14 mouse cellular contexts compared by ENCODE assay signal in genomic region chr10:94097081-94097845, GRCm38 (mm10). TPM values are rescaled to one million over a fixed set of nuclear protein-coding genes. Genes with fewer than 3 reads are reported as not detected.
DNase-seq lines count a peak whose midpoint lies in the region; ATAC-seq and TF ChIP-seq lines count a peak whose summit lies in the region.
"Had no signal": no experiment of that assay in that cellular context is flagged by ENCODE, and none has a peak within 500 bp of the region (broad histone marks: within the 10 kb centered on the region; RNA-seq: fewer than 3 reads in every experiment).

No protein-coding gene starts in this region.

- DNase-seq in forebrain, embryonic 10.5 days (ENCODE audit: extremely low spot score, low spot score): no peak
- no peak for DNase-seq in forebrain, postnatal 0 days
- DNase-seq in lung, postnatal 14 days: no peak
- DNase-seq in liver, embryonic 11.5 days (ENCODE audit: low spot score): no peak
- DNase-seq in spleen, postnatal 36 days (ENCODE audit: low spot score in 2 of 2): no peak
- DNase-seq: cerebellum, adult 2 months; thymus, postnatal 25 days had no signal

- no peak overlapping the region for H3K4me2 ChIP-seq in forebrain, postnatal 0 days (ENCODE audit: low read depth)
- no peak overlapping the region for H3K4me2 ChIP-seq in lung, embryonic 16.5 days (ENCODE audit: low read depth, low read length)
- peak overlapping the region; percentile 28 for H3K4me2 ChIP-seq in liver, embryonic 11.5 days
- no peak overlapping the region for H3K4me2 ChIP-seq in stomach, embryonic 16.5 days (ENCODE audit: low read depth, low read length)
- H3K4me2 ChIP-seq in neural tube, embryonic 15.5 days: no peak overlapping the region
- H3K4me2 ChIP-seq: embryonic facial prominence, embryonic 13.5 days; limb, embryonic 15.5 days had no signal

- H3K9me3 ChIP-seq in forebrain, embryonic 10.5 days: peaks cover under 1% of the 10 kb centered on the region; the same call in 1 of the 2 replicates
- no peaks in the 10 kb centered on the region for H3K9me3 ChIP-seq in forebrain, postnatal 0 days (ENCODE audit: low read length)
- H3K9me3 ChIP-seq in lung, embryonic 16.5 days (ENCODE audit: control insufficient read depth, low read length): peaks cover under 1% of the 10 kb centered on the region
- no peaks in the 10 kb centered on the region for H3K9me3 ChIP-seq in liver, embryonic 11.5 days (ENCODE audit: control insufficient read depth, low read length)
- no peaks in the 10 kb centered on the region for H3K9me3 ChIP-seq in stomach, embryonic 16.5 days (replicated peaks; ENCODE audit: control insufficient read depth, low read length)
- no peaks in the 10 kb centered on the region for H3K9me3 ChIP-seq in neural tube, embryonic 15.5 days (replicated peaks)
- H3K9me3 ChIP-seq: embryonic facial prominence, embryonic 13.5 days; limb, embryonic 15.5 days had no signal

- ATAC-seq in forebrain, postnatal 0 days: no peak
- 0 out of 2 replicates have a peak, but pooled peaks have one; percentile 45 for ATAC-seq in lung, embryonic 16.5 days (ENCODE audit: low read depth)
- ATAC-seq in liver, embryonic 11.5 days (replicated peaks; ENCODE audit: low FRiP score): peak; percentile 92
- peak; percentile 47; the same call in 1 of the 2 replicates for ATAC-seq in stomach, embryonic 16.5 days (ENCODE audit: insufficient read depth, low FRiP score)
- no peak for ATAC-seq in neural tube, embryonic 15.5 days (ENCODE audit: low FRiP score)
- ATAC-seq: hindbrain, postnatal 0 days; Patski had no signal

- no peak overlapping the region for H3K9ac ChIP-seq in forebrain, postnatal 0 days
- H3K9ac ChIP-seq in lung, embryonic 16.5 days (ENCODE audit: low read length): no peak overlapping the region
- H3K9ac ChIP-seq in liver, embryonic 11.5 days (ENCODE audit: low read depth, low read length): 0 out of 2 replicates have a peak overlapping the region, but pooled peaks have one; percentile 5
- H3K9ac ChIP-seq in stomach, embryonic 16.5 days (ENCODE audit: low read length): no peak overlapping the region
- H3K9ac ChIP-seq in neural tube, embryonic 15.5 days (replicated peaks): no peak overlapping the region
- H3K9ac ChIP-seq: embryonic facial prominence, embryonic 13.5 days; limb, embryonic 15.5 days had no signal

- no peak for TF ChIP-seq CTCF in forebrain, postnatal 0 days (IDR thresholded peaks at IDR 0.05; ENCODE audit: low read depth)

- H3K36me3 ChIP-seq in forebrain, embryonic 10.5 days (replicated peaks): peaks cover 11% of the 10 kb centered on the region
- H3K36me3 ChIP-seq in forebrain, postnatal 0 days (ENCODE audit: insufficient read depth): no peaks in the 10 kb centered on the region
- peaks cover 1% of the 10 kb centered on the region; the same call in 1 of the 2 replicates for H3K36me3 ChIP-seq in lung, embryonic 16.5 days (ENCODE audit: control insufficient read depth, insufficient read depth, low read length)
- peaks cover 6% of the 10 kb centered on the region; the same call in 1 of the 2 replicates for H3K36me3 ChIP-seq in liver, embryonic 11.5 days (ENCODE audit: control insufficient read depth, insufficient read depth, low read length)
- peaks cover 4% of the 10 kb centered on the region; the same call in 1 of the 2 replicates for H3K36me3 ChIP-seq in stomach, embryonic 16.5 days (ENCODE audit: control insufficient read depth, insufficient read depth, low read length)
- H3K36me3 ChIP-seq in neural tube, embryonic 15.5 days: no peaks in the 10 kb centered on the region

- WGBS in forebrain, embryonic 10.5 days: 71% methylated on average over 3 of the region's 3 CpGs
- WGBS in forebrain, postnatal 0 days: 65% methylated on average over 3 of the region's 3 CpGs
- WGBS in lung, embryonic 16.5 days: 70% methylated on average over 3 of the region's 3 CpGs
- 45% methylated on average over 3 of the region's 3 CpGs for WGBS in liver, embryonic 11.5 days
- 64% methylated on average over 3 of the region's 3 CpGs for WGBS in stomach, embryonic 16.5 days
- WGBS in neural tube, embryonic 15.5 days: 73% methylated on average over 3 of the region's 3 CpGs

- peak overlapping the region; percentile 66 for H3K27ac ChIP-seq in forebrain, embryonic 10.5 days
- H3K27ac ChIP-seq in forebrain, postnatal 0 days (ENCODE audit: low read depth, low read length): no peak overlapping the region
- peak overlapping the region; percentile 64 for H3K27ac ChIP-seq in lung, embryonic 16.5 days (ENCODE audit: low read length)
- H3K27ac ChIP-seq in liver, embryonic 11.5 days (ENCODE audit: low read depth, low read length): peak overlapping the region; percentile 64; the same call in 1 of the 2 replicates
- H3K27ac ChIP-seq in stomach, embryonic 16.5 days (ENCODE audit: low read length): no peak overlapping the region
- no peak overlapping the region for H3K27ac ChIP-seq in neural tube, embryonic 15.5 days (replicated peaks)
- H3K27ac ChIP-seq: embryonic facial prominence, embryonic 13.5 days; hindbrain, postnatal 0 days; limb, embryonic 15.5 days had no signal

- H3K4me3 ChIP-seq in forebrain, embryonic 10.5 days: no peak overlapping the region
- H3K4me3 ChIP-seq in forebrain, postnatal 0 days (ENCODE audit: low read depth, low read length): no peak overlapping the region
- H3K4me3 ChIP-seq in lung, embryonic 16.5 days (ENCODE audit: low read length): no peak overlapping the region
- H3K4me3 ChIP-seq in liver, embryonic 11.5 days (ENCODE audit: low read depth, low read length): no peak overlapping the region
- no peak overlapping the region for H3K4me3 ChIP-seq in stomach, embryonic 16.5 days (replicated peaks; ENCODE audit: low read length)
- H3K4me3 ChIP-seq in neural tube, embryonic 15.5 days (replicated peaks): no peak overlapping the region
- H3K4me3 ChIP-seq: embryonic facial prominence, embryonic 13.5 days; limb, embryonic 15.5 days had no signal

- no peaks in the 10 kb centered on the region for H3K27me3 ChIP-seq in forebrain, embryonic 10.5 days (ENCODE audit: poor library complexity, severe bottlenecking)
- H3K27me3 ChIP-seq in forebrain, postnatal 0 days (ENCODE audit: insufficient read depth, low read length): no peaks in the 10 kb centered on the region
- no peaks in the 10 kb centered on the region for H3K27me3 ChIP-seq in lung, embryonic 16.5 days (ENCODE audit: control insufficient read depth, insufficient read depth, low read depth, low read length)
- H3K27me3 ChIP-seq in liver, embryonic 11.5 days (replicated peaks; ENCODE audit: control insufficient read depth, insufficient read depth, low read length): no peaks in the 10 kb centered on the region
- H3K27me3 ChIP-seq in stomach, embryonic 16.5 days (ENCODE audit: control insufficient read depth, insufficient read depth, low read length): no peaks in the 10 kb centered on the region
- H3K27me3 ChIP-seq in neural tube, embryonic 15.5 days (replicated peaks): no peaks in the 10 kb centered on the region
- H3K27me3 ChIP-seq: embryonic facial prominence, embryonic 13.5 days; limb, embryonic 15.5 days; Patski had no signal

- H3K4me1 ChIP-seq in forebrain, embryonic 10.5 days: peaks cover 13% of the 10 kb centered on the region
- no peaks in the 10 kb centered on the region for H3K4me1 ChIP-seq in forebrain, postnatal 0 days (ENCODE audit: insufficient read depth)
- H3K4me1 ChIP-seq in lung, embryonic 16.5 days (replicated peaks; ENCODE audit: control insufficient read depth, insufficient read depth, low read length): peaks cover 12% of the 10 kb centered on the region
- H3K4me1 ChIP-seq in liver, embryonic 11.5 days (replicated peaks; ENCODE audit: control insufficient read depth, insufficient read depth, low read length): peaks cover 8% of the 10 kb centered on the region
- H3K4me1 ChIP-seq in stomach, embryonic 16.5 days (ENCODE audit: control insufficient read depth, insufficient read depth, low read length): peaks cover 6% of the 10 kb centered on the region; the same call in 1 of the 2 replicates
- no peaks in the 10 kb centered on the region for H3K4me1 ChIP-seq in neural tube, embryonic 15.5 days
- H3K4me1 ChIP-seq: limb, embryonic 15.5 days had no signal

RNA-seq across cellular contexts. Expression of gene Nr2c1, which starts 50.6 kb away (rescaled TPM):
- polyA plus RNA-seq in forebrain, embryonic 10.5 days (2016; fragmentation: Nextera tagmentation; extraction: Ambion mirVana): 11.0 and 11.3 TPM in 2 replicates
- 4.8 and 8.4 TPM in 2 replicates for total RNA-seq in forebrain, postnatal 0 days (2014; rRNA removed)
- polyA plus RNA-seq in forebrain, postnatal 0 days (2015; fragmentation: Nextera tagmentation; extraction: Ambion mirVana): 2.6 and 3.2 TPM in 2 replicates
- 9.3 and 9.8 TPM in 2 replicates for polyA plus RNA-seq in lung, embryonic 16.5 days (2015; fragmentation: Nextera tagmentation; extraction: Ambion mirVana)
- polyA plus RNA-seq in liver, embryonic 11.5 days (2014; fragmentation: Nextera tagmentation; extraction: Ambion mirVana): 6.4 and 7.4 TPM in 2 replicates
- 9.9 and 11.0 TPM in 2 replicates for polyA plus RNA-seq in stomach, embryonic 16.5 days (2015; fragmentation: Nextera tagmentation; extraction: Ambion mirVana)
- polyA plus RNA-seq in neural tube, embryonic 15.5 days (2015; fragmentation: Nextera tagmentation; extraction: Ambion mirVana): 6.6 and 8.4 TPM in 2 replicates

Comparison
In these comparisons a context has a peak if more than half of its experiments do, and no peak if none do; other contexts are left out.
1. H3K27ac ChIP-seq: peak in forebrain, embryonic 10.5 days (single experiment), lung, embryonic 16.5 days (single experiment) and liver, embryonic 11.5 days (single experiment); none in forebrain, postnatal 0 days (single experiment), stomach, embryonic 16.5 days (single experiment) and neural tube, embryonic 15.5 days (single experiment).
2. ATAC-seq: peak in lung, embryonic 16.5 days (single experiment), liver, embryonic 11.5 days (single experiment) and stomach, embryonic 16.5 days (single experiment); none in forebrain, postnatal 0 days (single experiment) and neural tube, embryonic 15.5 days (single experiment).